Mouse (Mus musculus) liver, postnatal 0 days (tissue): ENCODE measurements around the gene Fra10ac1. TPM values are rescaled to one million over a fixed set of nuclear protein-coding genes. Genes with fewer than 3 reads are reported as not detected.

Experiments
- ATAC-seq: fragments of 200-750 bp; cut with Nextera tagmentation; 2 replicates; pipeline ENCODE4 v1.8.0; 2017; ENCODE audit warnings: mild to moderate bottlenecking, moderate library complexity
- DNase-seq: peaks from one replicate; pipeline ENCODE4 v3.0.0-alpha.2; 2016
- H3K27ac ChIP-seq: fragments of 300-500 bp; sonication (generic); 2 replicates; pipeline ENCODE4 v1.5.1; 2014; ENCODE audit warnings: antibody characterized with exemption, moderate library complexity, mild to moderate bottlenecking, low read depth
- H3K27me3 ChIP-seq: fragments of 300-500 bp; sonication (generic); 2 replicates; pipeline ENCODE4 v1.6.1; 2014; ENCODE audit warnings: low read length, control low read depth, mixed read lengths; ENCODE audit not compliant: insufficient read depth
- H3K36me3 ChIP-seq: fragments of 300-500 bp; sonication (generic); replicated peaks from 2 replicates; pipeline ENCODE4 v1.6.1; 2014; ENCODE audit warnings: mild to moderate bottlenecking, control low read depth, low read length, moderate library complexity, mixed read lengths; ENCODE audit not compliant: insufficient read depth
- H3K4me1 ChIP-seq: fragments of 300-500 bp; sonication (generic); 2 replicates; pipeline ENCODE4 v1.6.1; 2014; ENCODE audit warnings: antibody characterized with exemption, mild to moderate bottlenecking, control low read depth; ENCODE audit not compliant: insufficient read depth
- H3K4me2 ChIP-seq: fragments of 300-500 bp; sonication (generic); 2 replicates; pipeline ENCODE4 v1.6.1; 2014; ENCODE audit warnings: low read depth, mild to moderate bottlenecking, low read length, moderate library complexity, mixed read lengths
- H3K4me3 ChIP-seq: fragments of 300-500 bp; sonication (generic); 2 replicates; pipeline ENCODE4 v1.5.1; 2014; ENCODE audit warnings: low read depth, low read length
- H3K9ac ChIP-seq: fragments of 300-500 bp; sonication (generic); replicated peaks from 2 replicates; pipeline ENCODE4 v1.6.1; 2014; ENCODE audit warnings: mild to moderate bottlenecking, moderate library complexity
- H3K9me3 ChIP-seq: fragments of 300-500 bp; sonication (generic); 2 replicates; pipeline ENCODE4 v1.6.1; 2016; ENCODE audit warnings: mild to moderate bottlenecking, control low read depth, low read length, mixed read lengths
- CTCF ChIP-seq: sonication (generic); IDR thresholded peaks from 2 replicates; pipeline ENCODE4 v1.5.1; 2016; ENCODE audit warnings: antibody characterized with exemption, low read depth
- EP300 ChIP-seq: IDR thresholded peaks from 2 replicates; pipeline ENCODE4 v1.6.1; 2016; ENCODE audit warnings: antibody characterized with exemption, low read depth, mild to moderate bottlenecking
- WGBS: fragments of 180-500 bp; shearing (Covaris S2); extraction: QIAGEN DNeasy Blood & Tissue Kit; methylation state at CpG from one replicate; pipeline ENCODE4 v1.1.7; 2014; ENCODE audit not compliant: insufficient replicate concordance; 5-methylcytosine and 5-hydroxymethylcytosine counted together
- polyA plus RNA-seq: library from polyadenylated mRNA; unstranded; fragments of >200 nt; fragmentation: Nextera tagmentation; extraction: Ambion mirVana; gene quantifications from 2 replicates; pipeline ENCODE4 v1.2.1, GENCODE M21; 2015

Fra10ac1 gene
- polyA plus RNA-seq, result 16.6 and 18.6 TPM in 2 replicates

DNA sequence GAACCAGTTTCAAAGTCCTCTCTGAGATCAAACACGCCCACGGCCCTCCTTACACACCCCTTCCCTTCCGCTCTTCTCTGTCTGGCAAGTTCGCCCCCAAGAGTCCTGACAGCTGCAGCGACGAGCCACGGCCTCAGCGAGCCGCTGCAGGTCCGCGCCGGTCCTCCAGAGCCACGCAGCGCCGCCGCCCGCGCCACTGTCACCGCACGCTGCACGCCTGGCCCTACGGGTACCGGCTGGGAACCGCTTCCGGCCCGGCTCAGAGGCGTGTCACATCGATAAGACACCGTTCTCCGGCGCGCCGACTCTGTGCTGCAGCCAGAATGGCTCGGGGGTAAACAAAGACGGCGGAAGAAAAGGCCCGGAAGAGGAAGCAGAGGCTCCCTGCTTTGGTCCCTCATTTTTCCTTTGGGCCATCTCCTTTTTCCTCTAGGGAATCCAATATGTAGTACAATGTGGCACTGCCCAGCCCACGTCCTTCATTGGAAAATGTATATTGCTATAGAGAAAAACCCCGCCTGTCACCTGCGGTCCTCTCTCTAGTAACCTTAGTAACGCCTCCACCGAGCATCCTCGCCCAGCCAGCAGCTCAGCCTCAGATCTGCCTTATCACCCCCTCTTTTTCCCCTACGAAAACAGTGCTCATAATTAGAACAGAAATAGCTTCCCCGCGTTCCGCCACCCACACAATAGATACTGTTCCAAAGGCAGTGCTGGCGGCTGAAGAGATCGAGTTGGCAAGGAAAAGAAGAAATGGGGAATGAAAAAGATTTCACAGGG lies at the start of gene Fra10ac1:
TSS of gene Fra10ac1 (minus strand) at position 252 of the 780 bp plus-strand sequence.
- H3K4me1 ChIP-seq, result no peaks in the 10 kb centered on the region

DNA sequence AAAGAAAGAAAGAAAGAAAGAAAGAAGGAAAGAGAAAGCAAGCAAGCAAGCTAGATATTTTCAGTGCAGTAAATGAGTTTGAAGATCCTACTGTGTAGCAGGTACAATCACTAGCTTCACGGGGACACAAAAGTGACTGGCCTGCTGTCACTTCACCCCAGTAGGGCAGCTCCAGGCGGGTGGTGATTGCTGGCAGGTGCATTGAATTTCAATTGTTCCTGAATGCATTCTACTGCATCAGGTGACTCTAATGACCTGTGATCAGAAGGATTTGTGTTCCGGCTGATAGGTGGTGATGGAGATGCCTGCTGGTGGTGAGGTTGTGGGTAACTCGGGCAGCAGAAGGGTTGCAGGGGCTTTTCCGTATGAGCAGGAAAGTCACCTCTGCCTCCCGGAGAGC lies 47.1 kb upstream of the Fra10ac1 start:
- 26% methylated on average over 6 of the region's 6 CpGs for WGBS
- no peaks in the 10 kb centered on the region for H3K36me3 ChIP-seq
- DNase-seq (no peak), ATAC-seq (no peak)
- no peaks in the 10 kb centered on the region for H3K9me3 ChIP-seq
- no peak for TF ChIP-seq CTCF
- TF ChIP-seq EP300, result no peak
- no peak overlapping the region for H3K4me2 ChIP-seq
- 0 out of 2 replicates have a peak, but pooled peaks cover 3% of the 10 kb centered on the region for H3K27me3 ChIP-seq
- H3K27ac ChIP-seq, result no peak overlapping the region
- H3K9ac ChIP-seq, result no peak overlapping the region
- H3K4me1 ChIP-seq, result no peaks in the 10 kb centered on the region
- no peak overlapping the region for H3K4me3 ChIP-seq

More for the DNA sequence above, at the start of gene Fra10ac1:
- peaks cover 3% of the 10 kb centered on the region; the same call in 1 of the 2 replicates for H3K36me3 ChIP-seq
- DNase-seq (peak; percentile 90), ATAC-seq (peak; percentile 99)
- under 1% methylated on average over 49 of the region's 49 CpGs for WGBS
- H3K4me2 ChIP-seq, result peak within 1 kb of the TSS; percentile 81
- no peaks in the 10 kb centered on the region for H3K27me3 ChIP-seq
- no peaks in the 10 kb centered on the region for H3K9me3 ChIP-seq
- TF ChIP-seq EP300, result no peak
- TF ChIP-seq CTCF, result peak; percentile 60
- peak within 1 kb of the TSS; percentile 62 for H3K4me3 ChIP-seq
- H3K27ac ChIP-seq, result peak within 1 kb of the TSS; percentile 66
- H3K9ac ChIP-seq, result peak within 1 kb of the TSS; percentile 65

DNA sequence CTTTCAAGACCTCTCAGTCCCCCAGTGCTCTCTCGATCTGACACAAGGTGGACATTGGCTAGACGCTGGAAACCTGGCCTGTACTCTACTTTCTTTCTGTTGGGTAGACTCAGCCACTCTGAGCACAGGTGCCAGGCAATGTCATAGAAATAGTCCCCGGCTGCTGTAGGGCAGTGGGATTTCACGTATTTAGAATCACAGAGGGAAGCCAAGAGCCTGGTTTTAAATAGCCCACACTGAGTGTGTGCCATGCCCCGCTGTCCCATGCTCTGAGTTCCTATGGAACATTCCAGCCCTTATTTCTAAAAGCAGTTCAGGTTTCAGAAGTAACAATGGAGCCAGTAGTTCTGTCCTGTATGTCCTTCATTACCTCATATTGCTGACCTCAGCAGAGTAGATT lies 43.5 kb upstream of the Fra10ac1 start:
- no peaks in the 10 kb centered on the region for H3K4me1 ChIP-seq
- H3K36me3 ChIP-seq, result no peaks in the 10 kb centered on the region
- DNase-seq, result no peak
- H3K27ac ChIP-seq, result no peak overlapping the region
- no peak overlapping the region for H3K4me2 ChIP-seq
- no peak for TF ChIP-seq CTCF
- no peak overlapping the region for H3K4me3 ChIP-seq
- ATAC-seq, result no peak
- H3K27me3 ChIP-seq, result peaks cover 15% of the 10 kb centered on the region; the same call in 1 of the 2 replicates
- H3K9me3 ChIP-seq, result no peaks in the 10 kb centered on the region
- no peak overlapping the region for H3K9ac ChIP-seq
- 79% methylated on average over 5 of the region's 5 CpGs for WGBS

DNA sequence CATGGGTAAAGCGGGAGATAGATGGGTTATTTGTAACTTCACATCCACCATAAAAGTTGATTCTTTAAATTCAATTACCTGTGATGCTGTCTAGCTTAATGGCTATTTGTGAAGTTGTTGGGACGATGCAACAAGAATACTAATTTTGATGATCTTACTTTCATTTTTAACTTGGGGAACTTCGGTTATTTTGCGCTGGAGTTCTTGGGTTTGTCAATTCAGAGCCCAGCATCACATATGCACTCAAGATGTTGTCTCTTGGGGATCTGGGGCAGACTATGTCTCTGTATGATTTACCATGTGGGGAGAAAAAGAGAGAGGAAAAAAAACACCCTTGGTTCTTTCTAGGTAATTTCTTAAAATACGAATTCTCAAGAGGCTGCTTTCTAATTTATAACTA lies 41.8 kb upstream of the Fra10ac1 start:
- Histone ChIP-seq H3K4me3 (no peak overlapping the region), H3K36me3 (no peaks in the 10 kb centered on the region), H3K27me3 (peaks cover 17% of the 10 kb centered on the region; the same call in 1 of the 2 replicates), H3K9me3 (no peaks in the 10 kb centered on the region), H3K27ac (no peak overlapping the region), H3K9ac (no peak overlapping the region), H3K4me1 (no peaks in the 10 kb centered on the region), H3K4me2 (no peak overlapping the region)
- ATAC-seq, result no peak
- DNase-seq, result no peak
- TF ChIP-seq EP300, result no peak
- no peak for TF ChIP-seq CTCF
- 79% methylated on average over 5 of the region's 5 CpGs for WGBS

DNA sequence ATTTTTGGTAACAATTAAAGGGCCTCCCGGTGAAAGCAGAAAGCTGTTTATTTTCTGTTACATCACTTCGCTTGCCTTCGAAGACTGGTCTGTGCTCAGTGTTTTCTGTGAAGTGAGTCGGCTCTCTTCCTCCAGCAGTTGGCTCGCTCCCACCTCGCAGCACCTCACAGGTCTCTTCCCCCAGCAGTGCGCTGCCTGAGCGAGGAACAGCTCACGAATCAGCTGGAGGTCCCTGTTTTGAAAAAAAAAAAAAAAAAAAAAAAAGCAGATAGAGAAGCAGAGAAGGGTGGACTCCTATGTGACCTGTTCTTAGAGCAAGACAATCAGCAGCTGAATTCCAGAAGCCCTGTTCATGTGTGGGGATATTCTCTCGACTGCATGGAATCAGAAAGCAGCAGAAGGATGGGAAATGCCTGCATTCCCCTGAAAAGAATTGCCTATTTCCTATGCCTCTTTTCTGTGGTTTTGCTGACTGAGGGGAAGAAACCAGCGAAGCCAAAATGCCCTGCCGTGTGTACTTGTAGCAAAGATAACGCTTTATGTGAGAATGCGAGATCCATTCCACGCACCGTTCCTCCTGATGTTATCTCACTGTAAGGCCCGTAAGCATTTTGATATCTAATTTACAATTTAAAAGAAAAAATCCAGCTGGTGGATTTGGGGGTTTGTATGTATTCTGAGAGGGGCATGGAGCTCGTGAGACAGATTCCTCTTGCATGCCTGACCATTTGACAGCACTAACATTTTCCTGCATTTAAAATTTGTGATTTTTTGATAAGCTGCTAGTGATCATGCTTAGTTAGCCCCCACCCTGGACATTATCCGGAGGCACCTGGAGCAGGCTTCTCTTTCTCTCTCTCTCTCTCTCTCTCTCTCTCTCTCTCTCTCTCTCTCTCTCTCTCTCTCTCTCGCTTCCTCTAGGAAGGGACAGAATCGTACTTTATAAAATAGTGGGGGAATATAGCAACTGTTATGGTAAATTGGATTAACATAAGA lies 40.8 kb upstream of the Fra10ac1 start, which contains the start of gene Lgi1:
TSS of gene Lgi1 (plus strand) at position 32 of the 996 bp plus-strand sequence.
- no peak within 1 kb of the TSS for H3K4me2 ChIP-seq

More for the DNA sequence above, 40.8 kb upstream of the Fra10ac1 start, which contains the start of gene Lgi1:
- no peak within 1 kb of the TSS; the same call in 1 of the 2 replicates for H3K9ac ChIP-seq
- ATAC-seq (no peak), DNase-seq (no peak)
- no peaks in the 10 kb centered on the region for H3K36me3 ChIP-seq
- H3K4me1 ChIP-seq, result no peaks in the 10 kb centered on the region
- H3K4me3 ChIP-seq, result no peak within 1 kb of the TSS
- 15% methylated on average over 21 of the region's 21 CpGs for WGBS
- H3K27me3 ChIP-seq, result peaks cover 17% of the 10 kb centered on the region; the same call in 1 of the 2 replicates
- no peaks in the 10 kb centered on the region for H3K9me3 ChIP-seq
- TF ChIP-seq CTCF (no peak), EP300 (no peak)
- no peak within 1 kb of the TSS for H3K27ac ChIP-seq
